20 mouse cellular contexts compared by ENCODE assay signal in genomic region chr5:103593575-103593974, GRCm38 (mm10). TPM values are rescaled to one million over a fixed set of nuclear protein-coding genes. Genes with fewer than 3 reads are reported as not detected.
DNase-seq lines count a peak whose midpoint lies in the region; ATAC-seq and TF ChIP-seq lines count a peak whose summit lies in the region.
"Had no signal": no experiment of that assay in that cellular context is flagged by ENCODE, and none has a peak within 500 bp of the region (broad histone marks: within the 10 kb centered on the region; RNA-seq: fewer than 3 reads in every experiment).

No protein-coding gene starts in this region.

- WGBS in hindbrain, postnatal 0 days, result 68% methylated on average over 9 of the region's 9 CpGs
- 92% methylated on average over 9 of the region's 9 CpGs for WGBS in hindbrain, embryonic 10.5 days
- WGBS in midbrain, embryonic 15.5 days, result 74% methylated on average over 9 of the region's 9 CpGs
- 92% methylated on average over 9 of the region's 9 CpGs for WGBS in midbrain, embryonic 10.5 days

- no peaks in the 10 kb centered on the region for H3K9me3 ChIP-seq in hindbrain, postnatal 0 days (ENCODE audit: low read length)
- H3K9me3 ChIP-seq in hindbrain, embryonic 10.5 days, result no peaks in the 10 kb centered on the region
- no peaks in the 10 kb centered on the region for H3K9me3 ChIP-seq in midbrain, embryonic 15.5 days
- H3K9me3 ChIP-seq in midbrain, embryonic 10.5 days (replicated peaks), result no peaks in the 10 kb centered on the region
- H3K9me3 ChIP-seq: embryonic facial prominence, embryonic 10.5 days; heart, embryonic 10.5 days had no signal

- no peak overlapping the region for H3K27ac ChIP-seq in hindbrain, postnatal 0 days
- H3K27ac ChIP-seq in hindbrain, embryonic 10.5 days, result no peak overlapping the region
- H3K27ac ChIP-seq in midbrain, embryonic 15.5 days, result no peak overlapping the region
- no peak overlapping the region for H3K27ac ChIP-seq in midbrain, embryonic 10.5 days (replicated peaks)
- H3K27ac ChIP-seq: embryonic facial prominence, embryonic 10.5 days; heart, embryonic 10.5 days; hindbrain, embryonic 14.5 days had no signal

- TF ChIP-seq CTCF in hindbrain, postnatal 0 days (IDR thresholded peaks at IDR 0.05; ENCODE audit: low read depth), result no peak

- peak; percentile 42 for DNase-seq in hindbrain, postnatal 0 days (ENCODE audit: low spot score)
- no peak for DNase-seq in hindbrain, embryonic 10.5 days (ENCODE audit: low spot score)
- no peak for DNase-seq in midbrain, embryonic 10.5 days (ENCODE audit: low spot score)
- peak; percentile 25 for DNase-seq in R1 (ENCODE audit: low read depth, low spot score)
- DNase-seq in left cerebral cortex, adult 9 months (ENCODE audit: low spot score in 2 of 2), result no peak
- no peak for DNase-seq in adrenal gland, postnatal 10 days
- DNase-seq: adrenal gland, postnatal 25 days; cerebellum, adult 2 months; cerebellum, postnatal 10 days; gastrocnemius, postnatal 10 days; heart, adult 18-20 months; heart, postnatal 10 days; heart, postnatal 4 days had no signal

- ATAC-seq in hindbrain, postnatal 0 days, result peak; percentile 50; the same call in 1 of the 2 replicates
- peak; percentile 60; the same call in 1 of the 2 replicates for ATAC-seq in midbrain, embryonic 15.5 days (replicated peaks)
- ATAC-seq: forebrain, embryonic 14.5 days; inflammation-experienced regulatory T-cells, adult 6 months had no signal

- H3K4me3 ChIP-seq in hindbrain, postnatal 0 days (ENCODE audit: low read length), result no peak overlapping the region
- no peak overlapping the region for H3K4me3 ChIP-seq in hindbrain, embryonic 10.5 days
- no peak overlapping the region for H3K4me3 ChIP-seq in midbrain, embryonic 15.5 days
- H3K4me3 ChIP-seq in midbrain, embryonic 10.5 days, result no peak overlapping the region
- H3K4me3 ChIP-seq: embryonic facial prominence, embryonic 10.5 days; heart, embryonic 10.5 days had no signal

- H3K27me3 ChIP-seq in hindbrain, postnatal 0 days (ENCODE audit: insufficient read depth, low read length), result no peaks in the 10 kb centered on the region
- H3K27me3 ChIP-seq in hindbrain, embryonic 10.5 days (ENCODE audit: insufficient read depth, poor library complexity, severe bottlenecking), result no peaks in the 10 kb centered on the region
- H3K27me3 ChIP-seq in midbrain, embryonic 15.5 days (replicated peaks), result no peaks in the 10 kb centered on the region
- H3K27me3 ChIP-seq in midbrain, embryonic 10.5 days (ENCODE audit: low read depth, poor library complexity, severe bottlenecking), result no peaks in the 10 kb centered on the region

- no peaks in the 10 kb centered on the region for H3K4me1 ChIP-seq in hindbrain, postnatal 0 days (ENCODE audit: insufficient read depth, low read length)
- H3K4me1 ChIP-seq in hindbrain, embryonic 10.5 days (replicated peaks), result peaks cover 12% of the 10 kb centered on the region
- H3K4me1 ChIP-seq in midbrain, embryonic 15.5 days, result peaks cover 19% of the 10 kb centered on the region
- H3K4me1 ChIP-seq in midbrain, embryonic 10.5 days, result no peaks in the 10 kb centered on the region
- H3K4me1 ChIP-seq: embryonic facial prominence, embryonic 10.5 days had no signal

- no peak overlapping the region for H3K4me2 ChIP-seq in hindbrain, postnatal 0 days (ENCODE audit: low read depth, low read length)
- no peak overlapping the region for H3K4me2 ChIP-seq in midbrain, embryonic 15.5 days
- H3K4me2 ChIP-seq: hindbrain, embryonic 14.5 days had no signal

- no peak overlapping the region for H3K9ac ChIP-seq in hindbrain, postnatal 0 days (replicated peaks; ENCODE audit: low read length)
- no peak overlapping the region for H3K9ac ChIP-seq in midbrain, embryonic 15.5 days
- H3K9ac ChIP-seq: hindbrain, embryonic 14.5 days had no signal

- no peaks in the 10 kb centered on the region for H3K36me3 ChIP-seq in hindbrain, postnatal 0 days (ENCODE audit: insufficient read depth, low read length)
- peaks cover 82% of the 10 kb centered on the region for H3K36me3 ChIP-seq in hindbrain, embryonic 10.5 days
- no peaks in the 10 kb centered on the region for H3K36me3 ChIP-seq in midbrain, embryonic 15.5 days (replicated peaks)
- peaks cover 88% of the 10 kb centered on the region for H3K36me3 ChIP-seq in midbrain, embryonic 10.5 days
- H3K36me3 ChIP-seq: G1E had no signal

RNA-seq across cellular contexts. Expression of gene Slc10a6, which starts 35.6 kb away (rescaled TPM):
- 0.18 and 0.63 TPM in 2 replicates for total RNA-seq in hindbrain, postnatal 0 days (2014; rRNA removed)
- 0.16 and 0.26 TPM in 2 replicates for polyA plus RNA-seq in hindbrain, postnatal 0 days (2015; fragmentation: Nextera tagmentation; extraction: Ambion mirVana)
- 0.15 and 0.25 TPM in 2 replicates for polyA plus RNA-seq in hindbrain, embryonic 10.5 days (2016; fragmentation: Nextera tagmentation; extraction: Ambion mirVana)
- polyA plus RNA-seq in midbrain, embryonic 15.5 days (2015; fragmentation: Nextera tagmentation; extraction: Ambion mirVana), result 0.13 TPM in 2 replicates
- polyA plus RNA-seq in midbrain, embryonic 10.5 days (2016; fragmentation: Nextera tagmentation; extraction: Ambion mirVana), result 0.12 TPM in 1 of 2 replicates, not detected in the other
- total RNA-seq in adrenal gland, postnatal 10 days (2021), result 1 to 10 TPM; 1.6 to 2.5 TPM
- polyA plus RNA-seq: embryonic facial prominence, embryonic 10.5 days; G1E had no signal

Comparison
In these comparisons a context has a peak if more than half of its experiments do, and no peak if none do; other contexts are left out.
1. DNase-seq: peak in hindbrain, postnatal 0 days (single experiment) and R1 (single experiment); none in hindbrain, embryonic 10.5 days (single experiment), midbrain, embryonic 10.5 days (single experiment), left cerebral cortex, adult 9 months (0 of 2) and adrenal gland, postnatal 10 days (single experiment).